Mouse (Mus musculus) kidney, embryonic 15.5 days (tissue): ENCODE measurements at regions not wholly inside any gene's neighbourhood (a gene's known extent, or its start where the extent isn't known, plus 50 kb on each side); places are given as distances from the start of the nearest gene placed in this dataset.

ENCODE experiments used
- ATAC-seq: fragments of 200-750 bp; cut with Nextera tagmentation; replicated peaks from 2 replicates; pipeline ENCODE4 v1.8.0; 2017; ENCODE audit warnings: moderate TSS enrichment; ENCODE audit not compliant: low FRiP score
- H3K27ac ChIP-seq: fragments of 300-500 bp; sonication (generic); 2 replicates; pipeline ENCODE4 v1.5.1; 2015; ENCODE audit warnings: mild to moderate bottlenecking, inconsistent platforms
- H3K27me3 ChIP-seq: fragments of 300-500 bp; sonication (generic); 2 replicates; pipeline ENCODE4 v1.6.1; 2015; ENCODE audit warnings: inconsistent platforms
- H3K36me3 ChIP-seq: fragments of 300-500 bp; sonication (generic); 2 replicates; pipeline ENCODE4 v1.6.1; 2015; ENCODE audit warnings: inconsistent platforms
- H3K4me1 ChIP-seq: fragments of 300-500 bp; sonication (generic); 2 replicates; pipeline ENCODE4 v1.6.1; 2015; ENCODE audit warnings: inconsistent platforms
- H3K4me2 ChIP-seq: fragments of 300-500 bp; sonication (generic); 2 replicates; pipeline ENCODE4 v1.6.1; 2015; ENCODE audit warnings: moderate library complexity, mild to moderate bottlenecking, inconsistent platforms
- H3K4me3 ChIP-seq: fragments of 300-500 bp; sonication (generic); replicated peaks from 2 replicates; pipeline ENCODE4 v1.5.1; 2015; ENCODE audit warnings: mild to moderate bottlenecking, inconsistent platforms
- H3K9ac ChIP-seq: fragments of 300-500 bp; sonication (generic); 2 replicates; pipeline ENCODE4 v1.6.1; 2015; ENCODE audit warnings: mild to moderate bottlenecking, inconsistent platforms
- H3K9me3 ChIP-seq: fragments of 300-500 bp; sonication (generic); replicated peaks from 2 replicates; pipeline ENCODE4 v1.6.1; 2016; ENCODE audit warnings: inconsistent platforms
- WGBS: fragments of 180-500 bp; shearing (Covaris S2); methylation state at CpG from one replicate; pipeline ENCODE4 v1.1.7; 2015; ENCODE audit warnings: mixed read lengths; 5-methylcytosine and 5-hydroxymethylcytosine counted together

DNA sequence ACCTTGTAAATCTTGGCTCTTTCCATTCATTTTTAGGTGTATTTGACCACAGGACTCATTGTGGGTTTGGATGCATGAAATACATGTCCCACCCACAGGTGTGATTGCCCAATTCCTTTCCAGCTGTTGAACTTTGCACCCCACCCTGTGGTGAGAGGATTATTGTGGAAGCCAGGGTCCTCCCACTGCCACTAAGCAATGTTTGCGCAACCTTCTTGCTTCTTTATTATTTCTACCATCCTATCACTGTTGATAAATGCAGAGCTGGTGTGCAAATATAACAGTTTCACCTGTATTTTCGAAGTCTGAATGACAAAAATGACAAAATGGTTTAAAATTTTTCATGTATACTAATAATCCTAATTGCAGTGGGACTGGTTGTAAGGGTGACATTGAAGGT, 315.9 kb upstream of the Vwc2 start:
- Histone ChIP-seq H3K27me3 (no peaks in the 10 kb centered on the region), H3K4me2 (no peak overlapping the region), H3K9me3 (no peaks in the 10 kb centered on the region), H3K9ac (no peak overlapping the region), H3K27ac (no peak overlapping the region), H3K4me1 (no peaks in the 10 kb centered on the region), H3K4me3 (no peak overlapping the region), H3K36me3 (no peaks in the 10 kb centered on the region)
- no peak for ATAC-seq
- WGBS: 72% methylated on average over 2 of the region's 2 CpGs

DNA sequence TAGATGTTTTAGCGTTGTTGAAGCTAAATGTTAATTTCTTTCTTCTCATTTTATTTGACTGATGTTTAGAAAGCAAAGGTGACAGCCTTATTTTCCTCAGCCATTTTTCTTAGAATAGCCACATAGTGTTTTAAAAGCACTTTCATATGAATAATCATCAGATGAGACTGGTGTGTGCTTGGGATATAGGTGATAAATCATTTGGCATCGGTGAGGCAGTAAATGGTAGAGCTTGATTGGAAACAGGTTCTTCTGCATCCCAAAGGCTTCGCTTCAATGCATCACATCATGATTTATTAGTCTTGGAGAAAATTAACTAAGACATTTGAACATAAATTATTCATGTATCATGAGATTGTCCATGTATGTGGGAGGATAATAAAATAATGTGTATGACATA, 273.8 kb upstream of the Vwc2 start:
- WGBS: 66% methylated on average over 3 of the region's 3 CpGs

DNA sequence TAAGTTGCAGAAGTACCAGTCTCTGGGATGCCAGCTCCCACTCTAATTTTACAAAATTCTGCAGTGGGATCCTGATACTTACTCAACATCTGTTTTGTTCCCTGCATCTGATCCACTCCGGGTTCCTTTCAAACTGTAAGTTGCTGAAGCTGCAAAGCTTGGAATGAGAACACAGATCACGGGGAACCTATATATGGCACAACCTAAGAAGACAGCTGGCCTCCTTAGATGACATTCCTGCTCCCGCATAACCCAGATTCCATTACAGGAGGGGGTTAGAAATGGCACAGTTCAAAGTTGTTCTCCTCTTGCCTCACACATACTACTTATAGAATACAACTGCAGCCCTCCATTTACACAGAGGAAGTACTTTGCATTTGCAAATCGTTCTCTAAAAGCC, 272.9 kb upstream of the Vwc2 start:
- Histone ChIP-seq H3K27ac (no peak overlapping the region), H3K27me3 (no peaks in the 10 kb centered on the region), H3K9me3 (no peaks in the 10 kb centered on the region), H3K4me2 (no peak overlapping the region), H3K4me1 (no peaks in the 10 kb centered on the region), H3K36me3 (no peaks in the 10 kb centered on the region), H3K9ac (no peak overlapping the region), H3K4me3 (no peak overlapping the region)
- no peak for ATAC-seq
- 78% methylated on average over 4 of the region's 4 CpGs for WGBS

More for the DNA sequence above, 273.8 kb upstream of the Vwc2 start:
- no peak overlapping the region for H3K4me3 ChIP-seq
- no peaks in the 10 kb centered on the region for H3K27me3 ChIP-seq
- H3K27ac ChIP-seq: no peak overlapping the region
- H3K4me1 ChIP-seq: no peaks in the 10 kb centered on the region
- no peak for ATAC-seq
- no peaks in the 10 kb centered on the region for H3K9me3 ChIP-seq
- no peak overlapping the region for H3K9ac ChIP-seq
- no peak overlapping the region for H3K4me2 ChIP-seq
- H3K36me3 ChIP-seq: no peaks in the 10 kb centered on the region

DNA sequence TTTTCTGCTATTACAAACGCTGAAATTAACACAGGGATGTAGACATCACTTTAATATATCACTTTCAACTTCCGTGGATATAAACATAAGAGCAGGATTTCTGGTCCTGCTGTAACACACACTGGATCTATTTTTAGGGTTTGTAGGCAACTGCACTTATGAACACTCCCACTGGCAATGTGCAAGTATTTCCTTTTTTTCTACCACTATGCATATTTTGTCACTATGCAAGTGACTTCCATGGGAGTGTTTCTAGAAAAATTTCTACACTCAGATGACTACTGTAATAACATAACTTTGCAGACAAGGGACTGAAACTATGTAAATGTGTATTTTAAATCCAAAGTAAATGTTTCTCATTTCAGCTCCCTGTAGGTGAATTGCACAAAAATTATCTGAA, 241.8 kb upstream of the Vwc2 start:
- H3K36me3 ChIP-seq: no peaks in the 10 kb centered on the region
- 71% methylated on average over 2 of the region's 2 CpGs for WGBS
- ATAC-seq: no peak

DNA sequence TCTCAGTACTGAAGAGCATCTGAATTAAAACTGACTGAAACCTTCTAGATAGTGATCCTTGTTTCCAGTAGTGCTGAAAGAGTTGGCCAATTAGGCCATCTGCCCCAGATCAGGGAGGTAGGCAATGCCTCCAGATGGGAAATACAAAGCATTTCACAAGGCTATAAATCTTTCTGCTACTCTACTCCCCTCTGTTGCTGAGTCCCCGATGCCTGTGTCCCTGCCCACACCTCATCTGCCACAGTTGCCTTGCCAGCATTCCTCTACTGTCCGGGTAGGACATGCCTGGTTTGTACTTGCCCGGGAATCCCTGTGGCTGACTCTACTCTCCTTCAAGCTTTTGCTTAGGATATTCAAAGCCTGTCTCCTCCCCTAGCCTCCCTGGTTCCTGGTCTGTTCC, 220.7 kb upstream of the Vwc2 start:
- Histone ChIP-seq H3K36me3 (no peaks in the 10 kb centered on the region), H3K9me3 (no peaks in the 10 kb centered on the region), H3K27me3 (no peaks in the 10 kb centered on the region), H3K4me3 (no peak overlapping the region), H3K9ac (no peak overlapping the region), H3K27ac (no peak overlapping the region), H3K4me1 (no peaks in the 10 kb centered on the region), H3K4me2 (no peak overlapping the region)
- peak; percentile 89 for ATAC-seq
- WGBS: 35% methylated on average over 3 of the region's 3 CpGs

More for the DNA sequence above, 241.8 kb upstream of the Vwc2 start:
- Histone ChIP-seq H3K9ac (no peak overlapping the region), H3K4me3 (no peak overlapping the region), H3K9me3 (no peaks in the 10 kb centered on the region), H3K27me3 (no peaks in the 10 kb centered on the region), H3K27ac (no peak overlapping the region), H3K4me1 (no peaks in the 10 kb centered on the region), H3K4me2 (no peak overlapping the region)

DNA sequence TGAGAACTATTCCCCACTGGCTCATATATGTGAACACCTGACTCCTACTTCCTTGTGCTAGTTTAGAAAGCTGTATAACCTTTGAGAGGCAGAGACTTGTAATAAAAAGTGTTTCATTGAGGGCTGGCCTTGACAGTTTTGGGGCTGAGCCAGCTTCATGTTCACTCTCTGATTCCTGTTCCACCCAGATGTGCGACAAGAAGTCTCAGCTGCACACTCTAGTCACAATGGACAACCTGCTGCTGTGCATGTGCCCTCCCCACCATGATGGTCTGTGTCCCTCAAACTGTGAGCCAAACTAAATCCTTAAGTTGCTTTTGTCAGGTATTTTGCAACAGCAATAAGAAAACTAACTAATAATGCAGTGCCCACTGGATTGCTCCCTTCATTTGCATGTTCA, 190.0 kb upstream of the Vwc2 start:
- Histone ChIP-seq H3K9ac (no peak overlapping the region), H3K4me1 (no peaks in the 10 kb centered on the region), H3K4me3 (no peak overlapping the region), H3K4me2 (no peak overlapping the region), H3K9me3 (no peaks in the 10 kb centered on the region), H3K27ac (no peak overlapping the region), H3K36me3 (no peaks in the 10 kb centered on the region), H3K27me3 (no peaks in the 10 kb centered on the region)
- WGBS: 82% methylated on average over 1 of the region's 1 CpGs
- no peak for ATAC-seq

DNA sequence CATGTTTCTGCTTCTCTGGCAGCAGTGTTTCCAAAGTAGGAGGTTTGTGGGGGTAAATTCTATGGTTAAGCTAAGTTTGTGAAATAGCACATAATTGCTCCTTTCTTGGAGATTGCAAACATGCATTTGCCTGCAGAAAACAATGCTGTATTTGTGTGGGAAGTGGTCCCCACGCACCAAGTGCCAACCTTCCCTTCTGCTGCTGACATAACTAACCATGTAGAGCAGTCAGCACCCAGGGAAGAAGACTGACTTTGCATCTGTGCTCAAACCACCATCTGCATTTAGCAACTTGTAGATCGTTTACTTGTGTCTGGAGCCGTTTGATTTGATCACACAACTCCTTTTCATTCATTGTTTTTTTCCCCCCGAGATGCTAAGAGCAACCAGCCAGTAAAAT, 161.1 kb upstream of the Vwc2 start:
- Histone ChIP-seq H3K9ac (no peak overlapping the region), H3K4me2 (no peak overlapping the region), H3K4me1 (no peaks in the 10 kb centered on the region), H3K27me3 (no peaks in the 10 kb centered on the region), H3K27ac (no peak overlapping the region), H3K9me3 (no peaks in the 10 kb centered on the region), H3K36me3 (no peaks in the 10 kb centered on the region), H3K4me3 (no peak overlapping the region)
- WGBS: 79% methylated on average over 4 of the region's 4 CpGs
- ATAC-seq: no peak
